Mouse (Mus musculus) testis, adult 2 months (tissue): ENCODE measurements around the gene Gp9. TPM values are rescaled to one million over a fixed set of nuclear protein-coding genes. Genes with fewer than 3 reads are reported as not detected.

Experiments used
- H3K27ac ChIP-seq: fragments of 200-500 bp; 2 replicates; pipeline ENCODE4 v1.5.1; 2012; ENCODE audit warnings: low read depth, low read length; ENCODE audit not compliant: control insufficient read depth, insufficient read depth
- H3K27me3 ChIP-seq: fragments of 200-500 bp; 2 replicates; pipeline ENCODE4 v1.6.1; 2012; ENCODE audit warnings: mild to moderate bottlenecking, low read length, moderate library complexity; ENCODE audit not compliant: control insufficient read depth, insufficient read depth
- H3K36me3 ChIP-seq: fragments of 200-500 bp; 2 replicates; pipeline ENCODE4 v1.6.1; 2012; ENCODE audit warnings: mild to moderate bottlenecking, low read length; ENCODE audit not compliant: control insufficient read depth, insufficient read depth
- H3K4me1 ChIP-seq: fragments of 200-500 bp; 2 replicates; pipeline ENCODE4 v1.6.1; 2012; ENCODE audit warnings: low read length; ENCODE audit not compliant: control insufficient read depth, insufficient read depth
- H3K4me3 ChIP-seq: fragments of 200-500 bp; 2 replicates; pipeline ENCODE4 v1.5.1; 2012; ENCODE audit warnings: low read depth, mild to moderate bottlenecking, low read length, moderate library complexity, mixed read lengths; ENCODE audit not compliant: control insufficient read depth
- CTCF ChIP-seq: fragments of 200-500 bp; IDR thresholded peaks from 2 replicates; pipeline ENCODE4 v1.5.1; 2012; ENCODE audit warnings: low read depth, mild to moderate bottlenecking, inconsistent platforms, low read length, moderate library complexity; ENCODE audit not compliant: control insufficient read depth, insufficient read depth, insufficient replicate concordance
- POLR2A ChIP-seq: fragments of 200-500 bp; IDR thresholded peaks from 2 replicates; pipeline ENCODE4 v1.6.1; 2012; ENCODE audit warnings: low read depth, mild to moderate bottlenecking, inconsistent platforms, low read length, moderate library complexity; ENCODE audit not compliant: control insufficient read depth
- polyA plus RNA-seq: library from polyadenylated mRNA; depleted of rRNA; stranded (reverse); fragments of >200 nt; gene quantifications from 2 replicates; pipeline ENCODE4 v1.2.3, GENCODE M21; 2012; rRNA removed

Gene Gp9
- polyA plus RNA-seq, 1 experiment = not detected

DNA sequence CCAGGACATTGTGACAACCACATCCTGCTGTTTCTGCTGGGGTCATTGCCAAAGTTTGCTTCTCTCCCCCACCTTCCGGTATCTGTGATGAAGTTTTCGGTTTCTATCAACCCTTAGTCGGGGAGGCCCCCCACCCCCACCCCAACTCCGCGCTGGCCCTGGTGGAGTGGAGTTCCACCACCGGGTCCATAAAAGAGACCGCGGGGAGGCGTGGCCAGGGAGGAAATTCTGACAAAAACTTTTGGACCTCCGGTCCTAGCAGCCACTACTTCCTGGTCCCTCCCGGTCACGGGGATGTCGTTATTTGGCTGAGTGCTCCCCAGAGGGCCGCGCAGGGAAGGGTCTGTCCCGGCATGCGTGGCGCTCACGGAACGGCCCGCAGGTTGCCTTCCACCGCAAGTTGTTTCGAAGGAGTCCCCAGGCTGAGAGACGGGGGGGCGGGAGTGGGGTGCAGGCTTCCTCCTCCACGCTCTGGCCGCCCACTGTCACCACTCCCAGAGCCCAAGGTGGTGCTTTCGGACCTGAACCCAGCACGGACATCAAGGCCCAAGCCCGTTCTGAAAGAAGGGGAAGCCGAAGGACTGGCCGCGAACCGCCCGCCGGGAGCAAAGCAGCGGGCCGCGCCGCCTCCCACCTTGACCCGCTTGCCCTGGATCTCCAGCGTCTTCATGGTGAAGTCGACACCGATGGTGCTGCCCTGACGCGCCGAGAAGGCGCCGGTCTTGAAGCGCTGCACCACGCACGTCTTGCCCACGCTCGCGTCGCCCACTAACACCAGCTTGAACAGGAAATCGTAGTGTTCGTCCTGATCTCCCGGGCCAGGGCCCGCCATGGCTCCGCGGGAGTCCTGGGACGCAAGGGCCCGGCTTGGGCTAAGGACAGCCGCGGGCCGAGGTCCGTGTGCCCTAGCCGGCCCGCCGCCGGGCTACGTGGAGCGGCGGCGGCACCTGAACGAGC, 33.1 kb downstream of the Gp9 start:
- Histone ChIP-seq H3K36me3 (no peaks in the 10 kb centered on the region), H3K27me3 (no peaks in the 10 kb centered on the region), H3K27ac (peak overlapping the region; percentile 86), H3K4me1 (peaks cover 12% of the 10 kb centered on the region), H3K4me3 (peak overlapping the region; percentile 91)
- no peak for TF ChIP-seq CTCF
- peak; percentile 66 for TF ChIP-seq POLR2A

- Histone ChIP-seq H3K36me3 (no peaks in the 10 kb centered on the region), H3K27ac (peak within 1 kb of the TSS; percentile 86), H3K4me1 (peaks cover 12% of the 10 kb centered on the region), H3K27me3 (no peaks in the 10 kb centered on the region), H3K4me3 (peak within 1 kb of the TSS; percentile 91)
- no peak for TF ChIP-seq CTCF
- peak; percentile 74 for TF ChIP-seq POLR2A
Measured at GRCm38 (mm10) chr6:87811675-87812338, 33.9 kb downstream of the Gp9 start, which contains the start of gene Rab43. Gene Rab43, minus strand, starts transcription at chr6:87812164.

DNA sequence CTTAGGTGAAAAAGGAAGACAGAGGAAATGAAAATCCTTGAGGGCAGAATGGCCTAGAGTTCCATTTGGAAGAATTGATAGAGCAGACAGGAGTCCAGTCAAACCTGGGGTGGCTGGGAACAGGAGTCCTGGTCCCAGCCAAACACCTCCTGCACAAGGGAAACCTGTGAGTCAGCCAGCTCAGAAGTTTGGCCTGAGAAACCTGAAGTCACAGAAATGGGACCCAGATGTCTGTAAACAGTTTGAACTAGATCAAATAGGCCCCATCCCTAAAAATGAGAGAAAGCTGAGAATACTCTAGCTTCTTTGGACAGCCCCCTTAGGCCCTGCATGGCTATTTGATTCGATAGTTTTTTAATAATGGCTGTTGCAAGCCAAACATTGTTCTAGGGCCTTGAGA, 34.8 kb downstream of the Gp9 start:
- H3K36me3 ChIP-seq = no peaks in the 10 kb centered on the region
- H3K4me3 ChIP-seq = peak overlapping the region; percentile 91; the same call in 1 of the 2 replicates
- H3K27ac ChIP-seq = peak overlapping the region; percentile 80
- peaks cover 12% of the 10 kb centered on the region for H3K4me1 ChIP-seq
- no peaks in the 10 kb centered on the region for H3K27me3 ChIP-seq
- TF ChIP-seq POLR2A (no peak), CTCF (no peak)

- H3K4me1 ChIP-seq = peaks cover 10% of the 10 kb centered on the region
- no peak overlapping the region for H3K27ac ChIP-seq
- no peaks in the 10 kb centered on the region for H3K27me3 ChIP-seq
- H3K36me3 ChIP-seq = no peaks in the 10 kb centered on the region
- no peak overlapping the region for H3K4me3 ChIP-seq
- TF ChIP-seq CTCF (no peak), POLR2A (no peak)
Measured at GRCm38 (mm10) chr6:87814486-87814885, 36.6 kb downstream of the Gp9 start.

- no peak for TF ChIP-seq POLR2A
- TF ChIP-seq CTCF = no peak
- H3K27ac ChIP-seq = no peak overlapping the region
- no peaks in the 10 kb centered on the region for H3K36me3 ChIP-seq
- H3K4me3 ChIP-seq = no peak overlapping the region
- no peaks in the 10 kb centered on the region for H3K4me1 ChIP-seq
- no peaks in the 10 kb centered on the region for H3K27me3 ChIP-seq
Measured at GRCm38 (mm10) chr6:87820366-87820765, 42.5 kb downstream of the Gp9 start.

Other genes starting within 250 kb of the Gp9 start
- gene Arhgap25, start 244.8 kb upstream of the Gp9 start, polyA plus RNA-seq = 0.08 and 0.14 TPM in 2 replicates
- gene Prokr1, start 187.3 kb upstream of the Gp9 start, polyA plus RNA-seq = 0.77 and 0.98 TPM in 2 replicates
- gene Aplf, start 105.9 kb upstream of the Gp9 start, polyA plus RNA-seq = 3.3 and 3.8 TPM in 2 replicates
- gene Efcc1, start 47.2 kb upstream of the Gp9 start, polyA plus RNA-seq = 0.68 and 0.85 TPM in 2 replicates
- 19.5 and 20.0 TPM in 2 replicates for gene Rab43, start 34.1 kb downstream of the Gp9 start, polyA plus RNA-seq
- gene Gm45140, start 57.7 kb downstream of the Gp9 start, polyA plus RNA-seq = 0.52 and 0.95 TPM in 2 replicates
- 6.4 and 6.7 TPM in 2 replicates for gene Isy1, start 60.7 kb downstream of the Gp9 start, polyA plus RNA-seq
- 111 and 130 TPM in 2 replicates for gene Cnbp, start 73.0 kb downstream of the Gp9 start, polyA plus RNA-seq
- gene Copg1, start 109.7 kb downstream of the Gp9 start, polyA plus RNA-seq = 19.3 and 21.5 TPM in 2 replicates
- 14.9 and 15.2 TPM in 2 replicates for gene Hmces, start 135.9 kb downstream of the Gp9 start, polyA plus RNA-seq
- 68.7 and 101 TPM in 2 replicates for gene H1fx, start 203.6 kb downstream of the Gp9 start, polyA plus RNA-seq